Mouse (Mus musculus) ES-Bruce4 (cell line): Measurements from ENCODE around the gene Six6. TPM values are rescaled to one million over a fixed set of nuclear protein-coding genes. Genes with fewer than 3 reads are reported as not detected.

Experiments used
- H3K27ac ChIP-seq: 2 replicates; pipeline ENCODE4 v1.5.1; 2012; ENCODE audit warnings: low read length, inconsistent platforms; ENCODE audit not compliant: insufficient read depth
- H3K27me3 ChIP-seq: 2 replicates; pipeline ENCODE4 v1.6.1; 2012; ENCODE audit warnings: mild to moderate bottlenecking, low read length, inconsistent platforms; ENCODE audit not compliant: control insufficient read depth, poor library complexity, insufficient read depth, severe bottlenecking
- H3K36me3 ChIP-seq: 2 replicates; pipeline ENCODE4 v1.6.1; 2012; ENCODE audit warnings: inconsistent platforms, mild to moderate bottlenecking, low read length, moderate library complexity; ENCODE audit not compliant: control insufficient read depth, poor library complexity, insufficient read depth, severe bottlenecking
- H3K4me1 ChIP-seq: one replicate; pipeline ENCODE4 v1.8.1; 2011; ENCODE audit warnings: low read length; ENCODE audit not compliant: control insufficient read depth, insufficient read depth
- H3K4me3 ChIP-seq: 2 replicates; pipeline ENCODE4 v1.5.1; 2011; ENCODE audit warnings: low read depth, mild to moderate bottlenecking, low read length
- H3K9ac ChIP-seq: 2 replicates; pipeline ENCODE4 v1.6.1; 2012; ENCODE audit warnings: low read depth, mild to moderate bottlenecking, inconsistent platforms; ENCODE audit not compliant: poor library complexity, severe bottlenecking
- H3K9me3 ChIP-seq: replicated peaks from 2 replicates; pipeline ENCODE4 v1.6.1; 2012; ENCODE audit warnings: mild to moderate bottlenecking, low read length, inconsistent platforms; ENCODE audit not compliant: control insufficient read depth, poor library complexity, insufficient read depth, severe bottlenecking
- CTCF ChIP-seq: IDR thresholded peaks from one replicate; pipeline ENCODE4 v1.8.1; 2011; ENCODE audit warnings: low read depth, low read length
- EP300 ChIP-seq: IDR thresholded peaks from 2 replicates; pipeline ENCODE4 v1.6.1; 2011; ENCODE audit warnings: low read depth, low read length; ENCODE audit not compliant: insufficient read depth
- POLR2A ChIP-seq: IDR thresholded peaks from one replicate; pipeline ENCODE4 v1.8.1; 2011; ENCODE audit warnings: low read length; ENCODE audit not compliant: insufficient read depth
- polyA plus RNA-seq: library from polyadenylated mRNA; stranded (reverse); fragments of >200 nt; gene quantifications from 2 replicates; pipeline ENCODE4 v1.2.4, GENCODE M21; 2011; ENCODE audit warnings: low read depth; ENCODE audit not compliant: missing spikeins, insufficient read depth, insufficient read length

Gene Six6
- polyA plus RNA-seq, 1 experiment, result not detected

DNA sequence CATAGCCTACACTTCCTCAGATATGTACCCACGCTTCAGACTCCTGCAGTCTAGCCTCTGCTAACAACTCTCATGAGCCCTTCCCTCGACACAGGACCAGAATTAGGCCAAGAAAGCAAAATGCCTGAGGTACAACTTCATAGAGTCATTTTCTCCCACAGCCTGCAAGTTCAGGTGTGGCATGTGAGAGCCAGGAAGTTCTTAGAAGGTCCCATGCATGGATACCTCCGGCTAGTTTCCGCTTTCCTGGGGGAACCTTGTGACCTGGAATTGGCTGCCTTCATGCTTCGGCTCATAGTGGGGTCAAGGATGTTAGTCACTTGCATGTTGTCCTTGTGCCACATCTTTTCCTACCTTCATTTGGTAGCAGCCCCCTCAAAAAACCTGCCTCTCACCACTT is 13.4 kb downstream of the Six6 start:
- no peaks in the 10 kb centered on the region for H3K36me3 ChIP-seq
- no peaks in the 10 kb centered on the region for H3K4me1 ChIP-seq
- H3K27ac ChIP-seq, result no peak overlapping the region
- H3K27me3 ChIP-seq, result peaks cover 1% of the 10 kb centered on the region; the same call in 1 of the 2 replicates
- H3K4me3 ChIP-seq, result no peak overlapping the region
- no peak for TF ChIP-seq EP300
- TF ChIP-seq POLR2A, result no peak
- TF ChIP-seq CTCF, result no peak
- H3K9ac ChIP-seq, result no peak overlapping the region
- no peaks in the 10 kb centered on the region for H3K9me3 ChIP-seq

GRCm38 (mm10) chr12:72953858-72954257 is 14.2 kb downstream of the Six6 start:
- peaks cover 1% of the 10 kb centered on the region; the same call in 1 of the 2 replicates for H3K27me3 ChIP-seq

DNA sequence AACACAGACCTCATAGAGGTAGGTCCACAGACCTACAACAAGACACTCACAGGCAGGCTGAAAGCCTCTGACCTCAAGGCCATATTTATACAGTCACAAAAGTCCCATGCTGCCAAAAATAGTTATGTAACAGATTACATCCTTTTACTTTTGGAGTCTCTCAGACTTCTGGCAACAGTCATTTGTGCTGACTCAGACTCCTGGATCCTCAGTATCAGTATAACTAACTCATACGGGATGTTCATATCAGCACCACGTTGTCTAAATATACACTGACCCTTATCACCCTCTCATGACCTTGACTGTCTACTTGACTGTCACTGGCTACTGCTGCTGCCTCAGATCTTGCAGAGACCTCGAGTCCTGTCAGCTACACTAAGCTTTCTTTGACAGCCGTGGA is 15.2 kb downstream of the Six6 start:
- no peaks in the 10 kb centered on the region for H3K4me1 ChIP-seq
- peaks cover 1% of the 10 kb centered on the region; the same call in 1 of the 2 replicates for H3K27me3 ChIP-seq
- no peaks in the 10 kb centered on the region for H3K9me3 ChIP-seq
- TF ChIP-seq CTCF, result no peak
- no peak for TF ChIP-seq EP300
- TF ChIP-seq POLR2A, result no peak
- no peak overlapping the region for H3K4me3 ChIP-seq
- no peak overlapping the region for H3K27ac ChIP-seq
- H3K36me3 ChIP-seq, result no peaks in the 10 kb centered on the region
- no peak overlapping the region for H3K9ac ChIP-seq

More at GRCm38 (mm10) chr12:72953858-72954257, 14.2 kb downstream of the Six6 start:
- H3K4me1 ChIP-seq, result no peaks in the 10 kb centered on the region
- H3K36me3 ChIP-seq, result no peaks in the 10 kb centered on the region
- TF ChIP-seq CTCF, result no peak
- no peak for TF ChIP-seq POLR2A
- TF ChIP-seq EP300, result no peak
- no peak overlapping the region for H3K27ac ChIP-seq
- no peak overlapping the region for H3K4me3 ChIP-seq
- no peaks in the 10 kb centered on the region for H3K9me3 ChIP-seq
- no peak overlapping the region for H3K9ac ChIP-seq

GRCm38 (mm10) chr12:72957829-72958424 is 18.2 kb downstream of the Six6 start:
- Histone ChIP-seq H3K36me3 (no peaks in the 10 kb centered on the region), H3K27ac (no peak overlapping the region), H3K9me3 (no peaks in the 10 kb centered on the region), H3K9ac (no peak overlapping the region), H3K4me1 (no peaks in the 10 kb centered on the region), H3K4me3 (no peak overlapping the region), H3K27me3 (peaks cover 1% of the 10 kb centered on the region; the same call in 1 of the 2 replicates)
- no peak for TF ChIP-seq POLR2A

- H3K36me3 ChIP-seq, result no peaks in the 10 kb centered on the region
- H3K9me3 ChIP-seq, result no peaks in the 10 kb centered on the region
- H3K9ac ChIP-seq, result no peak overlapping the region
- H3K4me1 ChIP-seq, result no peaks in the 10 kb centered on the region
- peaks cover 1% of the 10 kb centered on the region; the same call in 1 of the 2 replicates for H3K27me3 ChIP-seq
- H3K27ac ChIP-seq, result no peak overlapping the region
- no peak overlapping the region for H3K4me3 ChIP-seq
- TF ChIP-seq EP300, result no peak
- TF ChIP-seq CTCF, result no peak
- TF ChIP-seq POLR2A, result no peak
Observed at GRCm38 (mm10) chr12:72958446-72958845, 18.8 kb downstream of the Six6 start.

- Histone ChIP-seq H3K27me3 (no peaks in the 10 kb centered on the region), H3K9me3 (no peaks in the 10 kb centered on the region), H3K9ac (no peak overlapping the region), H3K4me1 (no peaks in the 10 kb centered on the region), H3K27ac (no peak overlapping the region), H3K4me3 (no peak overlapping the region), H3K36me3 (no peaks in the 10 kb centered on the region)
- no peak for TF ChIP-seq EP300
- peak; percentile 39 for TF ChIP-seq CTCF
- no peak for TF ChIP-seq POLR2A
Observed at GRCm38 (mm10) chr12:72962761-72963160, 23.1 kb downstream of the Six6 start.
